Mouse (Mus musculus): ENCODE results near the gene Ptprj.

GRCm38 (mm10) chr2:90568091-90568490, 12.4 kb downstream of the Ptprj start:
- TF ChIP-seq CTCF (IDR thresholded peaks at IDR 0.05; ENCODE audit: borderline replicate concordance, insufficient read depth, low read depth, low read length) (no peak), POLR2A (IDR thresholded peaks at IDR 0.05; ENCODE audit: borderline replicate concordance, insufficient read depth, low read length) (no peak)

Data from cerebellum, adult 2 months (tissue).